Mouse (Mus musculus) heart, adult 2 months (tissue): Measurements from ENCODE around the gene Lsm10. TPM values are rescaled to one million over a fixed set of nuclear protein-coding genes. Genes with fewer than 3 reads are reported as not detected.

Experiments used
- DNase-seq, 2 experiments: peaks; one replicate each; pipeline ENCODE4 v3.0.0; 2021
- H3K27ac ChIP-seq: fragments of 200-600 bp; 2 replicates; pipeline ENCODE4 v1.8.1; 2022
- H3K27me3 ChIP-seq: fragments of 200-500 bp; 2 replicates; pipeline ENCODE4 v1.6.1; 2012; ENCODE audit warnings: mild to moderate bottlenecking, low read length, inconsistent platforms, mixed read lengths; ENCODE audit not compliant: control insufficient read depth, insufficient read depth
- H3K36me3 ChIP-seq: fragments of 200-500 bp; 2 replicates; pipeline ENCODE4 v1.6.1; 2012; ENCODE audit warnings: low read length, inconsistent platforms; ENCODE audit not compliant: control insufficient read depth, insufficient read depth
- H3K4me1 ChIP-seq: fragments of 200-500 bp; 2 replicates; pipeline ENCODE4 v1.6.1; 2011; ENCODE audit warnings: low read length; ENCODE audit not compliant: control insufficient read depth, insufficient read depth
- H3K4me3 ChIP-seq: fragments of 200-600 bp; 2 replicates; pipeline ENCODE4 v1.8.1; 2022
- H3K79me2 ChIP-seq: fragments of 200-500 bp; replicated peaks from 2 replicates; pipeline ENCODE4 v1.6.1; 2012; ENCODE audit warnings: mild to moderate bottlenecking, inconsistent platforms, low read length, moderate library complexity, mixed read lengths; ENCODE audit not compliant: control insufficient read depth, insufficient read depth
- H3K9ac ChIP-seq: fragments of 200-500 bp; 2 replicates; pipeline ENCODE4 v1.6.1; 2012; ENCODE audit warnings: low read depth, mild to moderate bottlenecking, control low read depth, inconsistent platforms, low read length, mixed read lengths
- CTCF ChIP-seq: fragments of 200-600 bp; IDR thresholded peaks from 2 replicates; pipeline ENCODE4 v1.8.1; 2022; ENCODE audit warnings: antibody characterized with exemption, mild to moderate bottlenecking, moderate library complexity
- EP300 ChIP-seq: fragments of 200-500 bp; IDR thresholded peaks from 2 replicates; pipeline ENCODE4 v1.6.1; 2011; ENCODE audit warnings: low read depth, low read length, control low read depth; ENCODE audit not compliant: insufficient read depth
- POLR2A ChIP-seq: fragments of 200-500 bp; IDR thresholded peaks from 2 replicates; pipeline ENCODE4 v1.6.1; 2011; ENCODE audit warnings: mild to moderate bottlenecking, low read depth, low read length, control low read depth; ENCODE audit not compliant: insufficient read depth
- WGBS: fragments of 180-500 bp; shearing (Covaris S2); methylation state at CpG from one replicate; pipeline ENCODE4 v1.1.7; 2018; 5-methylcytosine and 5-hydroxymethylcytosine counted together
- intact Hi-C: fragments of 180-260 bp; cut with DNase I; formaldehyde crosslinking; loops from one replicate; pipeline ENCODE4 v1.15.1; 2025
- polyA plus RNA-seq: library from polyadenylated mRNA; depleted of rRNA; stranded (reverse); fragments of >200 nt; gene quantifications from 2 replicates; pipeline ENCODE4 v1.2.3, GENCODE M21; 2012
- total RNA-seq, 2 experiments: library from RNA; stranded (reverse); gene quantifications; 2 replicates each; pipeline ENCODE4 v1.2.3; 2021

Gene Lsm10
- total and polyA plus RNA-seq, 3 experiments: 17.0 to 33.1 (median 18.9) TPM

DNA sequence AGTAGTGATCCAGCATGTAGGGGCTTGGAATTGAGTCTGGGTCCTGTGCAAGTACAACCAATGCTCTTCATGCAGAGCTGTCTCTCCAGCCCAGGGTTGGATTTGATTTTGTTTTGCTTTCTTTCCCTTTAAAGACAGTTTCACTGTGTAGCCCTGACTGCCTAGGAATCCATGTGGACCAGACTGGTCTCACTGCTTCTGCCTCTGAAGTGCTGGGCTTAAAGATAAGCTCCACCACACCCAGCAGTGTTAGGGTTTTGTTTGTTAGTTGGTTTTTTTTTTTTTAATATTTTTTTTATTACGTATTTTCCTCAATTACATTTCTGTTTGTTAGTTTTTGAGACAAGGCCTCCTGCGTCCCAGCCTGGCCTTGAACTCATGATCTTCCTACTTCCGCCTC lies 2.9 kb downstream of the Lsm10 start:
- H3K79me2 ChIP-seq: 0 out of 2 replicates have a peak, but pooled peaks cover 2% of the 10 kb centered on the region
- H3K27ac ChIP-seq: no peak overlapping the region; the same call in 1 of the 2 replicates
- H3K27me3 ChIP-seq: no peaks in the 10 kb centered on the region
- intact Hi-C loops: no loop called here
- H3K4me3 ChIP-seq: no peak overlapping the region
- H3K9ac ChIP-seq: no peak overlapping the region
- 0 out of 2 replicates have a peak, but pooled peaks cover 3% of the 10 kb centered on the region for H3K36me3 ChIP-seq
- peaks cover 9% of the 10 kb centered on the region for H3K4me1 ChIP-seq
- 93% methylated on average over 3 of the region's 3 CpGs for WGBS
- no peak for TF ChIP-seq EP300
- TF ChIP-seq CTCF: no peak
- TF ChIP-seq POLR2A: no peak
- DNase-seq: no peak

DNA sequence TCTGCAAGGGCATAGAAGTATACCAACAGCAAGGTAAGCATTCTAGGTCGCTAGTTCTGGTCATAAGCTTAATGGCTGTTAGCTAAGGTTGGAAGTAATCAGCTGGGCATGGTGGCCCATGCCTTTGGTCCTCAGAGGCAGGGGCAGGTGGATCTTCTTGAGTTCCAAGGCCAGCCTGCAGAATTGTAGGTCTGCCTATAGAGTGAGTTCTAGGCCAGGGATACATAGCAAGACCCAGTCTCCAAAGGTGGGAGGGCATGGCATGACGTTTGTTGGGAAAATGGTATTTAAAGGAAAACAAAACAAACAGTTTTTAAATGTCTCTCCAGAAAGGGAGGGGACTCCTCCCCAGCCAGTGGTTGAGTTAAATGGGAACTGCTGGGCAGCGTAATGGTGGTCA lies 4.3 kb downstream of the Lsm10 start:
- H3K36me3 ChIP-seq: 0 out of 2 replicates have a peak, but pooled peaks cover 3% of the 10 kb centered on the region
- H3K79me2 ChIP-seq: peaks cover 3% of the 10 kb centered on the region; the same call in 1 of the 2 replicates
- H3K9ac ChIP-seq: no peak overlapping the region
- H3K4me1 ChIP-seq: peaks cover 12% of the 10 kb centered on the region
- intact Hi-C loops: loop anchor here (5.0 kb wide), 1 partner anchor 162 kb away; the partner anchor contains the start of gene Trappc3
- H3K4me3 ChIP-seq: no peak overlapping the region
- 88% methylated on average over 3 of the region's 3 CpGs for WGBS
- no peaks in the 10 kb centered on the region for H3K27me3 ChIP-seq
- no peak overlapping the region; the same call in 1 of the 2 replicates for H3K27ac ChIP-seq
- DNase-seq: no peak
- TF ChIP-seq POLR2A (no peak), EP300 (no peak), CTCF (no peak)

DNA sequence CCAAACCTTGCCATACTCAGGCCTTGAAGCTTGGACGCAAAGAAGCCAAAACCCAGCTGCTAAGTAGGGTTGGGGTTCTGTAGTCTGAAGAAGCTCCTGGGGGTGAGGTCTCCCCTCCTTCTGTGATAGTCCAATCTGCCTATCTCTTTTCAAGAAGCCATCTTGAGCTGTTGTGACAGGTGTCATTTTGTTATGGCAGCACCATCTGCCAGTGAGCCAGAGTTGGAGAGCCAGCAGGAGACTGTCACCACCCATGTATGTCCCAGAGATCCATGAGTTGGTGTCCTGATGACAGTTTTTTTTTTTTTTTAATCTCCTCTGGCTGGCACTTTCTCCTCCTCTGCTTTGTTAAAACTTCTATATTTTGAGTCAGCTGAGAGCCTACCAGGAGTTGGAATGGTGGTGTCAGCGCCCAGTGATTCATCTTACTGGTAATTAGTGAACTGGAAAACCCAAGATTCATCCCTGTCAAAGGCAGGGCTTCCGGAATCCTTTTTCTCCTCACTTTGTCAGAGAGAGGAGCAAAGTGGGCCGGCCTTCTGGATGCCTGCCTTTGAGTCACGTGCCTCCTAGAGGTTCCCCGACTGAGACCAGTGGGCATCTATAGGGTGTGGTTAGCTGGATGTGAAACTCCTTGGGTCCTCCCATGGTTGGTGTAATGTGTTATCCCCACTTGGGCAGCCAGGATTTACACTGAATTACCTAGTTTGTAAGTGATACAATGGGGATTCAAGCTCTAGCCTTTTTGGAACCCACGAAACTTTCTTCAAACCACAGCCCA lies 5.8 kb downstream of the Lsm10 start:
- TF ChIP-seq CTCF (no peak), POLR2A (no peak), EP300 (no peak)
- WGBS: 51% methylated on average over 7 of the region's 7 CpGs
- no peaks in the 10 kb centered on the region for H3K27me3 ChIP-seq
- H3K79me2 ChIP-seq: peaks cover 3% of the 10 kb centered on the region; the same call in 1 of the 2 replicates
- peak overlapping the region; percentile 94 for H3K27ac ChIP-seq
- H3K9ac ChIP-seq: no peak overlapping the region
- DNase-seq: peak; percentile 41 to 47
- peaks cover 12% of the 10 kb centered on the region for H3K4me1 ChIP-seq
- H3K4me3 ChIP-seq: no peak overlapping the region
- intact Hi-C loops: loop anchor here (5.0 kb wide), 1 partner anchor 160 kb away; the partner anchor contains the start of gene Trappc3
- H3K36me3 ChIP-seq: 0 out of 2 replicates have a peak, but pooled peaks cover 3% of the 10 kb centered on the region

DNA sequence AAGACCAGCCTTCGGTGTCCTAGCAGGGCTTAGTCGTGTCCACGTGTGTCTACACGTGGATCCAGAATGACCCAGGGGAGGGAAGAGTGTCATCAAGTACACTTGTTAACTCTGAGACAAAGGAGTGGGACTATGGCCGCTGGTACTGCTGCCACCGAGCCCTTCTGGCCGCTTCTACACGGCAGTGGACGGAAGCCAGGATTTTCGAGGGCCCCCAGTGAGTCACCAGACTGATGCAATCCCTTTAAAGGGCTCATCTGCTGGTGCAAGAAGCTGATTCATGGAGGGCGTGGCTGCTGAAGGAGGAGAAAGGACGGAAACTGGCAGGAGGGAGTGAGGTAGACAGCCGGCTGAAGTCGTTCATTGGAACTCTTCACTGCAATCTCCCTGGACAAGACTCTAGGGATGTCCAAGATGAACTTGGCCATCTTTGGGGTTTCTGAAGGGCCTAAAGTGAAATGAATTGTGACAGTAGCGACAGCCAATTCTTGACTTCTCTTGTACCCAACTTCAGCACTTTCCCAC lies 6.7 kb downstream of the Lsm10 start:
- peak; percentile 63 for TF ChIP-seq EP300
- TF ChIP-seq CTCF: no peak
- TF ChIP-seq POLR2A: peak; percentile 49
- H3K79me2 ChIP-seq: peaks cover 2% of the 10 kb centered on the region; the same call in 1 of the 2 replicates
- peak overlapping the region; percentile 64 for H3K4me3 ChIP-seq
- no peaks in the 10 kb centered on the region for H3K27me3 ChIP-seq
- peak; percentile 88 to 92 for DNase-seq
- peaks cover 14% of the 10 kb centered on the region for H3K4me1 ChIP-seq
- 0% methylated on average over 15 of the region's 15 CpGs for WGBS
- 0 out of 2 replicates have a peak, but pooled peaks cover 3% of the 10 kb centered on the region for H3K36me3 ChIP-seq
- H3K9ac ChIP-seq: peak overlapping the region; percentile 52
- peak overlapping the region; percentile 94 for H3K27ac ChIP-seq
- intact Hi-C loops: loop anchor here (5.0 kb wide), 1 partner anchor 159 kb away; the partner anchor contains the start of gene Trappc3

DNA sequence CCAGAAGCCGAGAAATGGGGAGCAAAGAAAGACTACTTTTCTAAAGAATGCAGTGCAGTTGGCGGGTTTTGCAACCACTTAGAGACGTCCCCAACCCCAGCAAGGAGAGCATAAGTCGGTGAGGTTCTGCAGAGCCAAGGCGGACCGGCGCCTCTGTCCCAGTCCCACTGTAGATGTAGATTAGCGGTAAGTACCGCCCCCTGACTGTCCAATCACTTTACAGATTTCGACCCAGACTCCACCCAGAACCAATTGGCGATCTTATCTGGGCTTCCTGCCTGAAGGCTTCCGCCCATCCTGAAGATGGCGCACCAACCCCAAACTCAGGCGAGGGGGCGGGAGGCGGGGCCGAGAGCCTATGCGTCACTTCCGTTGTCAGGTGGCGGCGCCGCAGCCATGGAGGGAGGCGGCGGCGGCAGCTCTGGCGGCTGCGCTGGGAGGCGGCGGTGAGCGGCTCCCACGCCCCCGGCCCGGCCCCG lies 7.2 kb downstream of the Lsm10 start, which contains the start of gene Stk40:
TSS of gene Stk40 (plus strand) at position 368 of the 479 bp plus-strand sequence.
- Histone ChIP-seq H3K4me1 (peaks cover 19% of the 10 kb centered on the region), H3K4me3 (peak within 1 kb of the TSS; percentile 96), H3K9ac (peak within 1 kb of the TSS; percentile 76), H3K79me2 (peaks cover 2% of the 10 kb centered on the region; the same call in 1 of the 2 replicates), H3K36me3 (peaks cover 5% of the 10 kb centered on the region; the same call in 1 of the 2 replicates), H3K27me3 (no peaks in the 10 kb centered on the region), H3K27ac (peak within 1 kb of the TSS; percentile 97)
- intact Hi-C loops: loop anchor here (5.0 kb wide), 1 partner anchor 159 kb away; the partner anchor contains the start of gene Trappc3
- peak; percentile 95 to 96 for DNase-seq
- TF ChIP-seq CTCF (peak; percentile 78), EP300 (peak; percentile 97), POLR2A (peak; percentile 98)
- 2% methylated on average over 30 of the region's 34 CpGs for WGBS
